Mouse (Mus musculus) liver, embryonic 14.5 days (tissue): ENCODE measurements around the gene Rbbp8nl.

ENCODE experiments used
- CTCF ChIP-seq: IDR thresholded peaks from 2 replicates; pipeline ENCODE4 v1.5.1; 2016; ENCODE audit warnings: antibody characterized with exemption, low read depth, control low read depth
- EP300 ChIP-seq: IDR thresholded peaks from 2 replicates; pipeline ENCODE4 v1.6.1; 2016; ENCODE audit warnings: antibody characterized with exemption, low read depth

- TF ChIP-seq CTCF (no peak), EP300 (peak; percentile 67)
Observed at GRCm38 (mm10) chr2:180236930-180237329, 52.7 kb downstream of the Rbbp8nl start.
